Mouse (Mus musculus) hindbrain, embryonic 11.5 days (tissue): ENCODE measurements around the gene Oas1d. TPM values are rescaled to one million over a fixed set of nuclear protein-coding genes. Genes with fewer than 3 reads are reported as not detected.
"Not testable (repeated sequence)": the region's sequence is repeated elsewhere in the genome, so short reads cannot be mapped to it uniquely, and the experiment has no call there.

Experiments
- ATAC-seq: fragments of 200-750 bp; cut with Nextera tagmentation; 2 replicates; pipeline ENCODE4 v1.8.0; 2017; ENCODE audit warnings: mild to moderate bottlenecking, moderate TSS enrichment, moderate library complexity; ENCODE audit not compliant: low FRiP score
- DNase-seq: peaks from one replicate; pipeline ENCODE4 v3.0.0-alpha.2; 2015; ENCODE audit warnings: low spot score
- H3K27ac ChIP-seq: fragments of 300-500 bp; sonication (generic); 2 replicates; pipeline ENCODE4 v1.5.1; 2014; ENCODE audit warnings: mild to moderate bottlenecking, low read depth, low read length
- H3K27me3 ChIP-seq: fragments of 300-500 bp; sonication (generic); 2 replicates; pipeline ENCODE4 v1.6.1; 2014; ENCODE audit warnings: mild to moderate bottlenecking, low read length, moderate library complexity, mixed read lengths; ENCODE audit not compliant: control insufficient read depth, insufficient read depth
- H3K36me3 ChIP-seq: fragments of 300-500 bp; sonication (generic); 2 replicates; pipeline ENCODE4 v1.6.1; 2014; ENCODE audit warnings: mild to moderate bottlenecking, low read length, moderate library complexity, mixed read lengths; ENCODE audit not compliant: control insufficient read depth, insufficient read depth
- H3K4me1 ChIP-seq: fragments of 300-500 bp; sonication (generic); replicated peaks from 2 replicates; pipeline ENCODE4 v1.6.1; 2014; ENCODE audit warnings: low read length, mixed read lengths; ENCODE audit not compliant: control insufficient read depth, insufficient read depth
- H3K4me2 ChIP-seq: fragments of 300-500 bp; sonication (generic); replicated peaks from 2 replicates; pipeline ENCODE4 v1.6.1; 2014; ENCODE audit warnings: mild to moderate bottlenecking, low read depth, low read length
- H3K4me3 ChIP-seq: fragments of 300-500 bp; sonication (generic); 2 replicates; pipeline ENCODE4 v1.5.1; 2014; ENCODE audit warnings: low read depth, low read length
- H3K9ac ChIP-seq: fragments of 300-500 bp; sonication (generic); 2 replicates; pipeline ENCODE4 v1.6.1; 2014; ENCODE audit warnings: low read depth, low read length
- H3K9me3 ChIP-seq: fragments of 300-500 bp; sonication (generic); 2 replicates; pipeline ENCODE4 v1.6.1; 2016; ENCODE audit warnings: low read length; ENCODE audit not compliant: control insufficient read depth
- WGBS: fragments of 180-500 bp; shearing (Covaris S2); extraction: QIAGEN DNeasy Blood & Tissue Kit; methylation state at CpG from one replicate; pipeline ENCODE4 v1.1.7; 2014; 5-methylcytosine and 5-hydroxymethylcytosine counted together
- polyA plus RNA-seq: library from polyadenylated mRNA; unstranded; fragments of >200 nt; fragmentation: Nextera tagmentation; extraction: Ambion mirVana; gene quantifications from 2 replicates; pipeline ENCODE4 v1.2.1, GENCODE M21; 2014

Oas1d gene
- polyA plus RNA-seq, 1 experiment from 2014 or later = not detected

- H3K4me2 ChIP-seq, H3K9ac ChIP-seq, H3K4me1 ChIP-seq, DNase-seq, H3K9me3 ChIP-seq, H3K27me3 ChIP-seq, ATAC-seq, H3K36me3 ChIP-seq, H3K27ac ChIP-seq, H3K4me3 ChIP-seq: not testable (repeated sequence)
- 63% methylated on average over 2 of the region's 2 CpGs for WGBS
Observed at GRCm38 (mm10) chr5:120919156-120919935, 5.0 kb downstream of the Oas1d start.

- no peaks in the 10 kb centered on the region for H3K4me1 ChIP-seq
- 82% methylated on average over 3 of the region's 3 CpGs for WGBS
- H3K4me2 ChIP-seq = no peak overlapping the region
- H3K27ac ChIP-seq = no peak overlapping the region
- no peaks in the 10 kb centered on the region for H3K9me3 ChIP-seq
- H3K9ac ChIP-seq = no peak overlapping the region
- DNase-seq (no peak), ATAC-seq (no peak)
- no peaks in the 10 kb centered on the region for H3K36me3 ChIP-seq
- no peak overlapping the region for H3K4me3 ChIP-seq
- H3K27me3 ChIP-seq = no peaks in the 10 kb centered on the region
Observed at GRCm38 (mm10) chr5:120920296-120920695, 6.0 kb downstream of the Oas1d start.

GRCm38 (mm10) chr5:120923969-120924368 lies 9.6 kb downstream of the Oas1d start:
- 93% methylated on average over 4 of the region's 4 CpGs for WGBS
- DNase-seq = no peak
- Histone ChIP-seq H3K27ac (no peak overlapping the region), H3K4me2 (no peak overlapping the region), H3K9me3 (no peaks in the 10 kb centered on the region), H3K4me3 (no peak overlapping the region), H3K27me3 (no peaks in the 10 kb centered on the region), H3K9ac (no peak overlapping the region), H3K4me1 (no peaks in the 10 kb centered on the region), H3K36me3 (no peaks in the 10 kb centered on the region)
- ATAC-seq = no peak

- not testable (repeated sequence) for H3K9ac ChIP-seq, DNase-seq, H3K27ac ChIP-seq, H3K27me3 ChIP-seq, H3K4me2 ChIP-seq, H3K4me1 ChIP-seq, H3K9me3 ChIP-seq, H3K36me3 ChIP-seq, ATAC-seq, H3K4me3 ChIP-seq
- 91% methylated on average over 4 of the region's 4 CpGs for WGBS
Observed at GRCm38 (mm10) chr5:120924520-120924919, 10.2 kb downstream of the Oas1d start.

GRCm38 (mm10) chr5:120926311-120926710 lies 12.0 kb downstream of the Oas1d start:
- not testable (repeated sequence) for H3K4me2 ChIP-seq, H3K9ac ChIP-seq, DNase-seq, H3K4me1 ChIP-seq, H3K36me3 ChIP-seq, H3K27ac ChIP-seq, H3K9me3 ChIP-seq, ATAC-seq, H3K4me3 ChIP-seq, H3K27me3 ChIP-seq
- WGBS = 88% methylated on average over 2 of the region's 2 CpGs

- Histone ChIP-seq H3K36me3 (no peaks in the 10 kb centered on the region), H3K4me1 (no peaks in the 10 kb centered on the region), H3K4me3 (no peak overlapping the region), H3K27ac (no peak overlapping the region), H3K4me2 (no peak overlapping the region), H3K27me3 (no peaks in the 10 kb centered on the region), H3K9ac (no peak overlapping the region), H3K9me3 (no peaks in the 10 kb centered on the region)
- DNase-seq (peak; percentile 17), ATAC-seq (no peak)
- 10% methylated on average over 1 of the region's 1 CpGs for WGBS
Observed at GRCm38 (mm10) chr5:120927036-120927435, 12.7 kb downstream of the Oas1d start.

GRCm38 (mm10) chr5:120933966-120934365 lies 19.6 kb downstream of the Oas1d start:
- no peaks in the 10 kb centered on the region for H3K36me3 ChIP-seq
- no peak overlapping the region for H3K4me2 ChIP-seq
- H3K27ac ChIP-seq = no peak overlapping the region
- no peaks in the 10 kb centered on the region for H3K27me3 ChIP-seq
- ATAC-seq = no peak
- no peak overlapping the region for H3K9ac ChIP-seq
- WGBS = 32% methylated on average over 5 of the region's 5 CpGs
- no peaks in the 10 kb centered on the region for H3K4me1 ChIP-seq
- no peak for DNase-seq
- no peak overlapping the region for H3K4me3 ChIP-seq
- no peaks in the 10 kb centered on the region for H3K9me3 ChIP-seq

GRCm38 (mm10) chr5:120937841-120938240 lies 23.5 kb downstream of the Oas1d start:
- no peak overlapping the region for H3K27ac ChIP-seq
- H3K9me3 ChIP-seq = no peaks in the 10 kb centered on the region
- no peak overlapping the region for H3K4me3 ChIP-seq
- H3K4me1 ChIP-seq = no peaks in the 10 kb centered on the region
- ATAC-seq (no peak), DNase-seq (no peak)
- 79% methylated on average over 4 of the region's 4 CpGs for WGBS
- no peak overlapping the region for H3K9ac ChIP-seq
- H3K4me2 ChIP-seq = no peak overlapping the region
- H3K36me3 ChIP-seq = no peaks in the 10 kb centered on the region
- H3K27me3 ChIP-seq = no peaks in the 10 kb centered on the region

- ATAC-seq (no peak), DNase-seq (no peak)
- H3K9me3 ChIP-seq = no peaks in the 10 kb centered on the region
- no peaks in the 10 kb centered on the region for H3K4me1 ChIP-seq
- H3K27ac ChIP-seq = no peak overlapping the region
- H3K27me3 ChIP-seq = no peaks in the 10 kb centered on the region
- H3K4me2 ChIP-seq = no peak overlapping the region
- H3K9ac ChIP-seq = no peak overlapping the region
- 50% methylated on average over 8 of the region's 8 CpGs for WGBS
- no peaks in the 10 kb centered on the region for H3K36me3 ChIP-seq
- no peak overlapping the region for H3K4me3 ChIP-seq
Observed at GRCm38 (mm10) chr5:120938586-120938985, 24.2 kb downstream of the Oas1d start.
